Mouse (Mus musculus) cerebellum, adult 2 months (tissue): ENCODE measurements around the gene Sit1.

Experiments
- CTCF ChIP-seq: fragments of 200-500 bp; IDR thresholded peaks from 2 replicates; pipeline ENCODE4 v1.5.1; 2011; ENCODE audit warnings: low read depth, mild to moderate bottlenecking, control low read depth, low read length, moderate library complexity, borderline replicate concordance; ENCODE audit not compliant: insufficient read depth
- POLR2A ChIP-seq: fragments of 200-500 bp; IDR thresholded peaks from 2 replicates; pipeline ENCODE4 v1.6.1; 2011; ENCODE audit warnings: low read length, control low read depth, borderline replicate concordance; ENCODE audit not compliant: insufficient read depth

DNA sequence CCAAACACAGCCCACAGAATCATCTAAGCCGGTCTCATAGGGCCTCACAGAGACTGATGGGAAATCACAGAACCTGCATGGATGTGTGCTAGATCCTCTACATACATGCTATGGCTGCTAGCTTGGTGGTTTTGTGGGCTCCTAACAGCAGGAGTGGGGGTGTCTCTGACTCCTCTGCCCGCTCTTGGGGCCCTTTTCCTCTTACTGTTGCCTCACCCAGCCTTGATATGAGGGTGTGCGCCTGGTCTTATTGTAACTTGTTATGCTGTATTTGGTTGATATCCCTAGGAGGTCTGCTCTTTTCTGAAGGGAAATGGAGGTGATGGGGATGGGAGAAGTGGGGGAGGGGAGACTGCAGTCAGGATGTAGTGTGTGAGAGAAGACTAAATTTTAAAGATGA lies 6.1 kb upstream of the Sit1 start:
- TF ChIP-seq POLR2A (no peak), CTCF (no peak)
